ENCODE assay signal across 8 mouse cellular contexts in genomic region chr12:70911029-70911428, GRCm38 (mm10). TPM values are rescaled to one million over a fixed set of nuclear protein-coding genes. Genes with fewer than 3 reads are reported as not detected.
DNase-seq lines count a peak whose midpoint lies in the region; ATAC-seq and TF ChIP-seq lines count a peak whose summit lies in the region.

No protein-coding gene starts in this region.

- WGBS in cerebellum, adult 2 months, result 10% methylated on average over 5 of the region's 5 CpGs
- WGBS in hindbrain, embryonic 13.5 days, result 11% methylated on average over 5 of the region's 5 CpGs

- TF ChIP-seq POLR2A in cerebellum, adult 2 months (IDR thresholded peaks at IDR 0.05; ENCODE audit: borderline replicate concordance, insufficient read depth, low read length), result no peak

- peak; percentile 64 for ATAC-seq in frontal cortex, adult (ENCODE audit: low TSS enrichment)
- ATAC-seq in hindbrain, embryonic 13.5 days (ENCODE audit: low FRiP score), result peak; percentile 74

- H3K27ac ChIP-seq in cerebellum, adult 2 months (ENCODE audit: insufficient read depth, low read length), result no peak overlapping the region
- no peak overlapping the region for H3K27ac ChIP-seq in hindbrain, embryonic 13.5 days

- DNase-seq in MEL-GATA-1-ER (ENCODE audit: extremely low read depth, low read depth), result peak; percentile 46
- peak; percentile 79 to 87 for DNase-seq in cerebellum, adult 2 months
- DNase-seq in layer of hippocampus, postnatal 25 days (ENCODE audit: extremely low spot score in 1 of 2, low spot score in 1 of 2), result peak; percentile 48 to 84
- DNase-seq in lung, postnatal 4 days, result peak; percentile 77 to 85
- peak; percentile 84 for DNase-seq in retina, postnatal 1 day
- peak; percentile 66 to 73 for DNase-seq in urinary bladder, adult 18-20 months (ENCODE audit: low spot score in 2 of 2)

- H3K36me3 ChIP-seq in hindbrain, embryonic 13.5 days, result no peaks in the 10 kb centered on the region

- TF ChIP-seq CTCF in cerebellum, adult 2 months (IDR thresholded peaks at IDR 0.05; ENCODE audit: borderline replicate concordance, insufficient read depth, low read depth, low read length), result peak; percentile 99

- H3K9ac ChIP-seq in hindbrain, embryonic 13.5 days, result no peak overlapping the region

- peaks cover 8% of the 10 kb centered on the region for H3K4me1 ChIP-seq in cerebellum, adult 2 months (ENCODE audit: control insufficient read depth, insufficient read depth, low read length)
- 0 out of 2 replicates have a peak, but pooled peaks cover 7% of the 10 kb centered on the region for H3K4me1 ChIP-seq in hindbrain, embryonic 13.5 days (replicated peaks)

- H3K27me3 ChIP-seq in cerebellum, adult 2 months (ENCODE audit: control insufficient read depth, insufficient read depth, low read length), result no peaks in the 10 kb centered on the region
- 0 out of 2 replicates have a peak, but pooled peaks cover 2% of the 10 kb centered on the region for H3K27me3 ChIP-seq in hindbrain, embryonic 13.5 days

- no peak overlapping the region for H3K4me2 ChIP-seq in hindbrain, embryonic 13.5 days

- H3K4me3 ChIP-seq in cerebellum, adult 2 months (replicated peaks; ENCODE audit: insufficient read depth, low read depth, low read length), result no peak overlapping the region
- H3K4me3 ChIP-seq in hindbrain, embryonic 13.5 days, result no peak overlapping the region

- peaks cover 4% of the 10 kb centered on the region; the same call in 1 of the 2 replicates for H3K9me3 ChIP-seq in hindbrain, embryonic 13.5 days

RNA-seq across cellular contexts. Expression of gene Actr10, which starts 26.6 kb away (rescaled TPM):
- 108 and 110 TPM in 2 replicates for polyA plus RNA-seq in cerebellum, adult 2 months (2012; rRNA removed)
- polyA plus RNA-seq in hindbrain, embryonic 13.5 days (2015; fragmentation: Nextera tagmentation; extraction: Ambion mirVana), result 216 TPM in 2 replicates
- 100 to 1,000 TPM; 174 to 178 TPM for total RNA-seq in layer of hippocampus, postnatal 25 days (2021)
